Mouse (Mus musculus) gastrocnemius, postnatal 25 days (tissue): ENCODE results near the gene Invs. TPM values are rescaled to one million over a fixed set of nuclear protein-coding genes. Genes with fewer than 3 reads are reported as not detected.

Source experiments
- DNase-seq: peaks from one replicate; pipeline ENCODE4 v3.0.0; 2022
- long read RNA-seq, 2 experiments: library from polyadenylated mRNA; stranded (forward); transcript quantifications; one replicate each; pipeline ENCODE4 v2.0.0; 2021
- total RNA-seq, 2 experiments: library from RNA; stranded (reverse); gene quantifications; 1 replicate in 1 of 2; 2 replicates in 1 of 2; pipeline ENCODE4 v1.2.3; 2021

Gene Invs
- total RNA-seq = 1 to 10 TPM; 2.1 to 2.7 TPM
- long read RNA-seq, experiment 1 = 0 reads
- long read RNA-seq, experiment 2 = 0 reads

GRCm38 (mm10) chr4:48279498-48280134, at the start of gene Invs, which contains the start of gene Erp44:
TSS of gene Invs (plus strand) at chr4:48279760.
TSS of gene Erp44 (minus strand) at chr4:48279558.
- peak; percentile 94 for DNase-seq

- no peak for DNase-seq
These were observed 42.8 kb upstream of the Invs start for GRCm38 (mm10) chr4:48236721-48237120.

- no peak for DNase-seq
These were observed 40.5 kb upstream of the Invs start for GRCm38 (mm10) chr4:48239046-48239445.

- no peak for DNase-seq
These were observed 37.1 kb upstream of the Invs start for GRCm38 (mm10) chr4:48242482-48242881.

DNA sequence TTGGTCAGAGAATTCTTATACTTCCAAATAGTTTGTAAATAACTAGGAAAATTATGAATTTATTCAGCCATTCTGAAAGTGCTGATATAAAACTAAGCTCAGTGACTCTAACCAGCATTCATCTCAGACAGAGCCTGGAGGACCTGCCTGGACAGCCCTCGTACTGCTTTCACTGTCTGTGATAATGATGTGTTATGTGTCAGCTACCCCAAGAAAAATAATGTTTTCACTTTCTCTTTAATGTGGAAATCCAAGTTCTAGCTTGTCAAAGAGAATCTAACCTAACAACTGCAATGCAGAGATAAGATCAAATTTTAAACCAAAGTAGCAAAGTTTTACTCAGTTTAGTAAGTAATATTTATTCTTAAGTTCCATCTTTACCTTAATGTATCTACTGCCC, 35.8 kb upstream of the Invs start:
- DNase-seq = no peak

DNA sequence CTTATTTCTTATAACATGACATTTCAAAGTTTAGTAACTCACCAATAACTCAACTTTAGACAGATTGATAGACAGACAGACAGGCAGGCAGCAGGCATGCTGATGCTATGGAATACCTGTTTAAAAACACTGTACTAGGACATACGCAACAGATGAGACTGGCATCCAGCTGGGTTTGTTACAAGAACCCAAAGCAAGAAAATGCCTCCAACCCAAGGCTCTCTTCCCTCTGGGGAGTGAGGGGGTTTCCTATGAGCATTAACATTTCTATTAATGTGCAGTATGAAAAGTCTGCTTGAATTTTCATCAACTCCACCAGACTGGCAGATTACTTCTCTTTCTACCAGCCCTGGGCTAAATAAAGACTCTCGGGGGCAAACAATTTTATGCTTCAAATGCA, 35.3 kb upstream of the Invs start:
- no peak for DNase-seq

DNA sequence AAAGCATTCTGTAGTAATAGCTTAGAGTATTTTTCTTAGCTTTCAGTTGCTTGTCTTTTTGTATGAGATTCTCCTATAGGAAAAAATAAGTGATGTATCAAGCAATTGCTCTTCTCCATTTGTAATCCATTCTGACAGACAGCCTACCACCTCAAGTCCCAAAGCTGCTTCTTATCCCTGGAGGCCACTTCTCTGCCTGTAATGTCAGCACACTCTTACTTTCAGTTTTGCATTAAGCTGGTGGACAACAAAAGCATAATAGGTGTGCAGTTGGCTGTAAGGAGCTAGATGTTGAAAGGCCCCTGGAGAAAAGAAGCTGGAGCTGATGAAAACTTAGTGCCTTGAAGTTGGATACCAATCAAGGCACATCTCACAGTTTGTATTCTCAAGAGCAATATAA, 26.3 kb upstream of the Invs start:
- DNase-seq = no peak

- no peak for DNase-seq
These were observed 21.5 kb upstream of the Invs start for GRCm38 (mm10) chr4:48258045-48258444.

DNA sequence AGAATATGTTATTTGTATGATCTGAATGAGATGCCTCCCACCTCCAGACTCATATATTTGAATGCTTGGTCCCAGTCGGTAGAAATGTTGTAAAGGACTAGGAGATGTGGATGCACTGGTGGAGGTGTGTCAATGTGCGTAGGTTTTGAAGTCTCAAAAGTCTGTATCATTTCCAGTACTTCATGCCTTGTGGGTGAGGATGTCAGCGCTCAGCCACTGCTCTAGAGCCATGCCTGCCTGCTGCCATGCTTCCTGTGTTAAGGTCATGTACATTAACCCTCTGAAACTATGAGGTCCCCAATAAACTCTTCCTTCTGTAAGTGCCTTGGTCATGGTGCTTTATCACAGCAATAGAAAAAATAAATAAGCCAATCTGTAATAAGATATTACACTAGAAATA, 11.9 kb upstream of the Invs start:
- no peak for DNase-seq

DNA sequence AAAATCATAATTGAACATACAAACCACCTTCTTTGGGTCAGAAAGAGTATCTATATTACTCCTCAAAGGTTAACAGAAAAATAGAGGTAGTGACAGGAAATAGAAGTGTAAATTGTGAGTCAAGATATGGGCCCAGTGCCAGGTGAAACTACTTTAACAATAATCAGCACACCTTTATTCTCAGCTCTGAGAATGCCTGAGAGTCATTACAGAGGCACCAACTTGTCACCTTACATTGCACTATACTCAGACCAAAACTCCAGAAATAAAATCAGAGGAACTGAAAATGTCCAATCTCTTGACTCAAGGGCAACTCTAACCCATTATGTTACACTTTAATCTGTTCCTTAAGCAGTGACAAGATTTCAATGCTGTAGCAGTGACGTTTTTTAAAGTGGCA, 11.4 kb upstream of the Invs start:
- no peak for DNase-seq

GRCm38 (mm10) chr4:48270532-48270931, 9.0 kb upstream of the Invs start:
- no peak for DNase-seq

GRCm38 (mm10) chr4:48271838-48272237, 7.7 kb upstream of the Invs start:
- DNase-seq = no peak

DNA sequence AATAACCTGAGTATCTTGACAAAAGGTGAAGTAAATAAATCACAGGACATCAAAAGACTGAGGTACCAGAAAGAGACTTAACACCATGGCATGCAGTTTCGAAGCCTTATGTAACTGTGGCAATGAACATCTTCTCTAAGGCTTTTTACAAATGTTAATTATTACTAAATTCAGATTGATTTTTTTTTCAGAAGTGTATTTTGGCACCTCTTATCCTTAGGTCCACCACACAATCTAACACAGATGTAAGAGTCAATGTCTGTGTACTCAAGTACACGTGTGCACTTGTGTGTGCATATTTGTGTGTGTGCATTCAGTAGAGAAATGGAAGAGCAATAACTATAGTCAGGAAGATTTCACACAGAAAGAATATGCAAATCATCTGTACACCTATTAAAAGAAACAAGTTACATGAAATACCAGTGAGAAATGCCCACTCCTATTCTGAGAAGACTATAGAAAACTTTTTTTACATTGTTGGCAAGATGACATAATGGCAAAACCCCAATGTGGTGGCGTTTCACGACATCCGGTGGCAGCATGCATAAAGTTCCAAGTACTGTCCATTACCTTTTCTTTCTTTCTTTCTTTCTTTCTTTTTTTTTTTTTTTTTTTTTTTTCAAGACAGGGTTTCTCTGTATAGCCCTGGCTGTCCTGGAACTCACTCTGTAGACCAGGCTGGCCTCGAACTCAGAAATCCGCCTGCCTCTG, 6.3 kb upstream of the Invs start:
- no peak for DNase-seq

GRCm38 (mm10) chr4:48275736-48276135, 3.8 kb upstream of the Invs start:
- DNase-seq = no peak

DNA sequence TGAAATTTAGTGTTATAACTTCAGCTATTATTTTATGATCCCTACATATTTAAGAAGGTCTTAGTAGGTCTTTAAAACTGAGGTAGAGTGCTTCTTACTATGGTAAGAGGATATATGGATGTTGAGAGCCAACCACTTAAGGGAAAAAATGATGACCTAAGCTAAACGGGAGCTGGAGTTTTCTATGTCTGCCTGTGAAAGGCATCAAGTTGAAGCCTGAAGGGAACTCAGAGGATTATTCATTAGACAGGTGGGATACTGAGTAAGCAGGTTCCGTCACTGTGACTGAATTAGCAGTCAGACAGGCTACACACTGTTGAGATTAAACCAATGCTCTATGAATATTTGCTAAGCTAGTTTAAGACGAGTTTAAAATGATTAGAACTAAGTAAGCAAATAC, 2.5 kb upstream of the Invs start:
- DNase-seq = no peak

GRCm38 (mm10) chr4:48278757-48279497, 633 bp upstream of the Invs start:
- DNase-seq = no peak

GRCm38 (mm10) chr4:48281121-48281520, 1.6 kb downstream of the Invs start:
- no peak for DNase-seq

DNA sequence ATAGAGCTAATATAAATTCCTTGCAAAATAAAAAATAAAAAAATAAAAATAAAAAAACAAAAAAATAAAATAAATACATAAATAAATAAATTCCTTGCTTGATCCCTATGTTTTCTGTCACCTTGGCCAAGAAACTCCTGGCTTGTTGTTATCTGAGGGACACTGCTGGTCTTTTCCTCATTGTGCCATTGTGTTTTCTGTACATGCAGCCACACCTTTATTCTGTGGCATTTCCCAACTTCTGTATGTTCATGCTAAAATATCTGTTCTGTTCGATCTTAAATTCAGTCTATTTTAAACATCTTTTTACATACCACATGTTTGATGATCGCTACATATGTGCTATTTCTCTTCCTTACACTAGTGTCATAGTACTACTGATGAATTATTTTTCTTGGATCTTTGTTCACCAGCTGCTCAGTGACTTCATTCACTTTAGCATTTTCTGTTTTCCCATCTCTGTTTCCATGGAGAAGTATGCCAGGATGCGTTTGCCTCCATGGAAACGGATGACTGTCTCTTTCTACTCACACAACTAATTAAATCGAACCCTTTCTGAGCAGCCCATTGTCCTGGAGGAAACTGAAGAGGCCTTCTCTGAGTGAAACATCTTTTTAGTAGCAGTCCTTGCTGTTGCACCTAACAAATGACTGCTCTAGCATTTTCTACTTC, 7.7 kb downstream of the Invs start:
- no peak for DNase-seq

DNA sequence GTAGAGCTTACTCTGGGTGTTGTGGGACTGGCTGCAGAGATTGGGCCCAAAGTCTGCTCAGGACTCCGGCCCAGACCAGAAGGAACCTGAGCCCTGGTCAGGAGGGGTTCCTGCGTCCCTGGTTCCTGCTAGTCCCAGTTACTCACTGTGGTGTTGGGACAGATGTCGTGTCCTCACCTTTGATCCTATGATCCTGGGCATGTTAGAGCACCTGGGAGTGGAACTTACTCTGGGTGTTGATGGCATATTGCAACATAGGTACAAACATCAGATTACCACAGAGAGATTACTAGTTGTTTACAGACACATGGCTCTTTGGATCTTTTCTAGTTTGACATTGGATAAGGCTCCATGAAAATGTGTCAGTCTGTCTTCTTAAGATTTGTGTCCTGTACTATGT, 35.3 kb downstream of the Invs start:
- no peak for DNase-seq

DNA sequence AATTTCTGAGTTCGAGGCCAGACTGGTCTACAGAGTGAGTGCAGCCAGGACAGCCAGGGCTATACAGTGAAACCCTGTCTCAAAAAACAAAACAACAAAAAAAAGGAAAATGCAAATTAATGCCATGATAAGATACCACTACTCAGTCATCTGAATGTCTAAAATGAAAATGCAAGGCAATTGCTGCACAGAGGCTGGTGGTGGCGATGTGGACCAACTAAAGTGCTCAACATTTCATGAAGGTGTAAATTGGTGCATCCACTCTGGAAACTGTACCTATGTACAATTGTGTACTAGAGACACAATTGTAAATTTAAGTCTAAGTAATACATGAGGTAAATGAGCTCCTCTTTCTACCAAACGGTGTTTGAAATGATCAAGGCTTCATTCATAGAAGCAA, 36.5 kb downstream of the Invs start:
- DNase-seq = no peak

- no peak for DNase-seq
These were observed 41.7 kb downstream of the Invs start for GRCm38 (mm10) chr4:48321276-48321675.

DNA sequence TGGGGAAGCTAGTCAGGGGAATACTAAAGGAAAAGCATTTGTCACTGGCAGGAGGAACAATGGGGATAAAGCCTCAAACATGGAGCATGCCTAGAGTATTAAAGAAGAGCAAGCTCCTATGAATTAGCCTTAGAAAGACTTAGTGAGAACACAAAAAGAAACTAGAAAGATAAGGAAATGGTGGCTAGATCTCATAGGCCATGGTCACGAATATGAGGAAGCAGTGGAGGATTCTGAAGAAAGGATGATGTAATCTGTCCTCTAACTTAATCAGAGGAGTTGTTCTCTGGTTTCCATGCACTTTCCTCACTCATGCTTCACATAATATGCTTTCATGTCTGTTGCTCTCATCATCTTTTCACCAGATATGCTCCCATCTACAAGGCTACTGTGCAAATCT, 42.5 kb downstream of the Invs start:
- no peak for DNase-seq

- DNase-seq = no peak
These were observed 47.6 kb downstream of the Invs start for GRCm38 (mm10) chr4:48327192-48327591.
